Mouse (Mus musculus) macrophage (primary cell): ENCODE results near the gene Ube3b. TPM values are rescaled to one million over a fixed set of nuclear protein-coding genes. Genes with fewer than 3 reads are reported as not detected.

ENCODE experiments used
- H3K27ac ChIP-seq: fragments of 350-480 bp; formaldehyde crosslinking; 2 replicates; pipeline ENCODE4 v1.9.0; 2021
- H3K36me3 ChIP-seq: fragments of 350-480 bp; formaldehyde crosslinking; 2 replicates; pipeline ENCODE4 v1.9.0; 2021; ENCODE audit errors: inconsistent target
- H3K4me3 ChIP-seq: fragments of 350-480 bp; formaldehyde crosslinking; 2 replicates; pipeline ENCODE4 v1.9.0; 2021; ENCODE audit errors: inconsistent target
- H3K79me2 ChIP-seq: fragments of 350-480 bp; formaldehyde crosslinking; 2 replicates; pipeline ENCODE4 v1.9.0; 2021; ENCODE audit errors: inconsistent target
- WGBS: methylation state at CpG from one replicate; pipeline ENCODE4 v1.1.7; 2026; ENCODE audit warnings: inconsistent platforms; ENCODE audit not compliant: missing documents; 5-methylcytosine and 5-hydroxymethylcytosine counted together
- polyA plus RNA-seq: library from polyadenylated mRNA; stranded (reverse); fragments of 250-400 nt; gene quantifications from 3 replicates; pipeline ENCODE4 v1.2.4, GENCODE M21; 2018; ENCODE audit warnings: inconsistent platforms

Ube3b gene
- polyA plus RNA-seq, 1 experiment from 2014 or later: 30.9 TPM

DNA sequence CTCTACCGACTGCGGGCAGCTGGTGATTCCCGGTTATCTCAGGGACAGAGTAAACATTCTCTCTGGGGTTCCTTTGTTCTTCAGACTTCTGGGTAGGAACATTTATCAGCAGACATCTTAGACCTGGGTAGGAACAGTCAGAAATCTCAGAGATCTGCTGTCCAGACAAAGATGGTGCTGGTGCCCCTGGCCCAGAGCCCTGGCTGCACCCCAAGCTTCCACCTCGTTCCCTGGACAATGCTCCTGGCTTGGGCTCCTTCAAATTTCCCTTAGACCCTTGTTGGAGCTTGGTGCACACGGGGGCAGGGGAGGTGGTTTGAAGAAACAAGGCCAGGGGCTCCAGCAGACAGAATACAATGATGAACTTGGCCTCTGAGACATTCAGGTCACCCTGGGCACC lies 42.2 kb downstream of the Ube3b start:
- Histone ChIP-seq H3K4me3 (no peak overlapping the region), H3K36me3 (peaks cover 36% of the 10 kb centered on the region; the same call in 1 of the 2 replicates), H3K27ac (no peak overlapping the region), H3K79me2 (no peaks in the 10 kb centered on the region)
- 71% methylated on average over 5 of the region's 5 CpGs for WGBS

- Histone ChIP-seq H3K36me3 (peaks cover 23% of the 10 kb centered on the region; the same call in 1 of the 2 replicates), H3K79me2 (no peaks in the 10 kb centered on the region), H3K27ac (no peak overlapping the region), H3K4me3 (no peak overlapping the region)
- 96% methylated on average over 4 of the region's 5 CpGs for WGBS
Measured at GRCm38 (mm10) chr5:114423961-114424360, 43.6 kb downstream of the Ube3b start.

GRCm38 (mm10) chr5:114426732-114427131 lies 46.3 kb downstream of the Ube3b start:
- no peak overlapping the region for H3K4me3 ChIP-seq
- H3K27ac ChIP-seq: no peak overlapping the region
- no peaks in the 10 kb centered on the region for H3K36me3 ChIP-seq
- WGBS: 86% methylated on average over 6 of the region's 6 CpGs
- no peaks in the 10 kb centered on the region for H3K79me2 ChIP-seq

DNA sequence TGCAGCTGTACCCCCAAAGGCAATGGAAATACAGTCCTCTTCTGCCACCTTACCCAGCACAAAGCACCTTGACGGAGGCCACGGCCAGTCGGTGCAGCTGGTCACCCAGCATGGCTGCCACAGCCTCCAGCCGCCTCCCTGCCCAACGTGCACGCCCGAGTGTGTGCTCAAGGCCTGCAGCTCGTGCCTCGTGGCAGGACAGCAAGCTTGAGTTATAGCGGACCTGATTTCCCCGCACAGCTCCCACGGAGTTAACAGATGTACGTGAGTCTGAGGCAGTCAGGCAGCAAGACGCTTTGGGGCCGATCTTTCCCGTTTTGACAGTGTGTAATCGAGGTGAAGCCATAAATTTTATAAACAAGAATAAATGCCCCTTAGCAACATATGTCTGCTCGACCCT lies 48.2 kb downstream of the Ube3b start:
- no peaks in the 10 kb centered on the region for H3K79me2 ChIP-seq
- WGBS: 76% methylated on average over 18 of the region's 18 CpGs
- no peak overlapping the region for H3K27ac ChIP-seq
- H3K36me3 ChIP-seq: no peaks in the 10 kb centered on the region
- H3K4me3 ChIP-seq: no peak overlapping the region

GRCm38 (mm10) chr5:114429781-114430180 lies 49.4 kb downstream of the Ube3b start:
- no peaks in the 10 kb centered on the region for H3K36me3 ChIP-seq
- no peaks in the 10 kb centered on the region for H3K79me2 ChIP-seq
- H3K4me3 ChIP-seq: no peak overlapping the region
- no peak overlapping the region for H3K27ac ChIP-seq
- 82% methylated on average over 7 of the region's 7 CpGs for WGBS

DNA sequence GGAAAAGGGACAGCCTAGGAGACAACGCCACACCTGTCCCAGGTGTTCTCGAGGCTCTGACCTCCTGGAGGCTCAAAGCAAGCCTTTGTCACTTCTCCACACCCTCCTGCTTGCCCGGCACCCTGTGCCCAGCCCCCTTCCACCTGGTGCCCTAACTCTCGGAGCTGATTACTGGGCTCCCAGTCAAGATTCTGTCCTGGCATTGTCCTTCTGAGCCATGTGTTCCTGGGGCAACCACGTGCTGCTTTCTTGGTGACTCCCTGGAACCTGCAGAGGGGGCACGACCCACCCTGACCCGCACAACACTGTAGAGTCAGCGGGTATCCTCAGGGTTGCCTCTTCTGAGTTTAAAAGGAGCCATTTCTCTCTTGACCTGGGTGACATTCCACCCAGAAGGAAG lies 54.0 kb downstream of the Ube3b start:
- peaks cover 5% of the 10 kb centered on the region; the same call in 1 of the 2 replicates for H3K36me3 ChIP-seq
- H3K27ac ChIP-seq: no peak overlapping the region
- no peak overlapping the region for H3K4me3 ChIP-seq
- WGBS: 95% methylated on average over 8 of the region's 8 CpGs
- H3K79me2 ChIP-seq: no peaks in the 10 kb centered on the region

DNA sequence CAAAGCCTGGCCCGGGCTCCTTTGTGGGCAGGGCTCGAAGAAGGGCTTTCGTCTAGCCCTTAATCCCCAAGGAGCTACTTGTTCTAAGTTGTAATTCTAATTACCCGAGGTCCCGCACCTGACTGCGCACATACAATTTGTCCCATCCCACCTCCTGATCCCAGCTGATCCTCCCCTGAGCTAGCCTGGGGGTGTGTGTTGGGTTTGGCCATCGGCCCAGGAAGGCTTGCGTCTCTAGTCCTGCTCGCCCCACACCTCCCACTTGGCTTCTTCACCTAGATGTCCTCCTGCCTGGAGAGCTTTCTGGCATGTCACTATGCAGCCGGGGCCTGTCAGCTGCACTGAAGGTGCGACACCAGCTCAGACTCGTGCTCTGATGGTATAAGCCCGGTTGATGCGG lies 55.2 kb downstream of the Ube3b start:
- Histone ChIP-seq H3K36me3 (peaks cover 5% of the 10 kb centered on the region; the same call in 1 of the 2 replicates), H3K27ac (no peak overlapping the region), H3K79me2 (no peaks in the 10 kb centered on the region), H3K4me3 (no peak overlapping the region)
- 95% methylated on average over 14 of the region's 14 CpGs for WGBS

DNA sequence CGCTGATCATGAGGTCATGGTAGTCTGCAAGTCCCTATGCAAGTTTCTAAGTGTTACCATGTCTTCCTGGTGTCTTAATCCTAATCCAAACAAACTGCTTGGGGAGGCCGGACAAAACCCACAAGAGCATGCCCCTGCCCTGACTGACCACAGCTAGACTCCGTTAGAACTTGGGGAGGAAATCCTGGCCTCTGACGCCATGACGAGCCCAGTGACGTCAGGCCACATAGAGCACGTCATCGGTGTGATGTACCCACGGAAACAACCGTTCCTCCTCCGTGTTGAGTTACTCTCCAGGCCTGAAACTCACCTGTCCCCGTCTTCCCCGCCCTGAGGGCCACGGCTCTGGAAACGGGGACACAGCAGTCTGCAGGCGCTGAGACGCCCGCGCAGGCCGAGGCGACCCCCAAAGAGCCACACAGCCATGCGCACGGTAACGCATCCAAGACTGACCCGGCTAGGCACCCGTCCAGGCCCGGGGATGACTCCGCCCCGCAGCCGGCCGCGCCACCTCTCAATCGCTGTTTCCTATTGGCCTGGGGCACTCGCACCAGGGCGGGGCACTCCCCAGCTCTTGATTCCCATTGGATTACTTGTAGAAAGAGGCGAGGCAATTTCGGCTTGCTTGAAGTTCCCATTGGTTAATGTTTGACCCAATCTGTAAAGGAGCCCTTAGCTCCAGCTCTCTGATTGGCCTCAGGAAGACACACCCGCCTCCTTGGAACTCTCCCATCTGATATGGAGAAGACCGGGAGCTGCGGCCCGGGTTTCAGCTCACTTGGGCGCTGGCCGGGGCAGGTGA lies 63.4 kb downstream of the Ube3b start, which contains the start of the genes Mmab and Mvk:
TSS of gene Mmab (minus strand) at position 495 of the 802 bp plus-strand sequence.
TSS of gene Mvk (plus strand) at position 704 of the 802 bp plus-strand sequence.
- Histone ChIP-seq H3K27ac (peak within 1 kb of the TSS; percentile 70), H3K79me2 (no peaks in the 10 kb centered on the region), H3K36me3 (no peaks in the 10 kb centered on the region), H3K4me3 (peak within 1 kb of the TSS; percentile 78)
- 2% methylated on average over 43 of the region's 43 CpGs for WGBS

DNA sequence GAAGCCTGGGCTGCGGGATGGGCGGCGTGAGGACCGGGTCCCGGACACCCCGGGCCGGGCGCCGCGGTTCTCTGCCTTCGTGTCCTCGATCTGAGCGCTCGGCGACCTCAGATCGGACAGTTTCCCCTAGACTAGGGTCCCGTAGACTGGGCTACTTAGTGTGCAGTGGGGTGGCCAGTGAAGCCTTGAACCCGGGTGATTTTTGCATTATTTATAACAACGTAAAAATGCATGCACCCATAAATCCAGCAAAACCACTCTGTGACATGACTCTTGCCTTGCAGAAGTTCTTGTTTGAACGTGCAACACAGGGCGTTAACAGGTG lies 63.9 kb downstream of the Ube3b start:
- WGBS: 0% methylated on average over 21 of the region's 21 CpGs
- Histone ChIP-seq H3K27ac (peak overlapping the region; percentile 47), H3K36me3 (no peaks in the 10 kb centered on the region), H3K79me2 (no peaks in the 10 kb centered on the region), H3K4me3 (peak overlapping the region; percentile 78)

- H3K4me3 ChIP-seq: no peak overlapping the region
- WGBS: 97% methylated on average over 4 of the region's 4 CpGs
- H3K79me2 ChIP-seq: no peaks in the 10 kb centered on the region
- no peaks in the 10 kb centered on the region for H3K36me3 ChIP-seq
- no peak overlapping the region for H3K27ac ChIP-seq
Measured at GRCm38 (mm10) chr5:114449011-114449410, 68.6 kb downstream of the Ube3b start.

- Histone ChIP-seq H3K79me2 (no peaks in the 10 kb centered on the region), H3K36me3 (no peaks in the 10 kb centered on the region), H3K4me3 (no peak overlapping the region), H3K27ac (no peak overlapping the region)
- 95% methylated on average over 8 of the region's 9 CpGs for WGBS
Measured at GRCm38 (mm10) chr5:114456287-114456686, 75.9 kb downstream of the Ube3b start.

DNA sequence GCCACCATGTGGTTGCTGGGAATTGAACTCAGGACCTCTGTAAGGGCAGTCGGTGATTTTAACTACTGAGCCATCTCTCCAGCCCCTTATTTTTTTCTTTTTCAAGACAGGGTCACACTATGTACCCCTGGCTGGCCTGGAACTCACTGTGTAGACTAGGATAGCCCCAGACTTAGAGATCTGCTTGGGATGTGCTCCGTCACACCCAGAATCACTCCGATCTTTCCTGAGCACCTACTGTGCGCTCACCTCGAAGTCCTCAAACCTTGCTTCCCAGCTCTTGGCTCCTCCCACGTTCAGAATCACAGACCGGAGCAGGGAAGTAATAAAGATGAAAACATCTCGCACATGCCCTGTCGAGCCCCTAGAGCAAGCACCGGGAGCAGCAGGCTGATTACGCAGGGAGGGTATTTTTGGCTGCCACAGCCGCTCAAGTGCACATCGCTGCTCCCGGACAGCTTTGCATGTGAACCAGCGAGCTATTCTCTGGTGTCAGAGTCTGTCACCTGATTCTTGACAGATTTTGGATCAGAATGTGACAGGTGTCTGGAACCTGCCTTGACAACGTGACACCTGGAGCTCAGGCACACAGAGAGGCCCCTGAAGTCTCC lies 76.7 kb downstream of the Ube3b start:
- Histone ChIP-seq H3K4me3 (no peak overlapping the region), H3K27ac (no peak overlapping the region), H3K36me3 (no peaks in the 10 kb centered on the region), H3K79me2 (no peaks in the 10 kb centered on the region)
- 91% methylated on average over 16 of the region's 16 CpGs for WGBS

GRCm38 (mm10) chr5:114461238-114461637 lies 80.8 kb downstream of the Ube3b start:
- H3K79me2 ChIP-seq: no peaks in the 10 kb centered on the region
- H3K4me3 ChIP-seq: no peak overlapping the region
- H3K27ac ChIP-seq: no peak overlapping the region
- no peaks in the 10 kb centered on the region for H3K36me3 ChIP-seq
- 8% methylated on average over 7 of the region's 7 CpGs for WGBS

GRCm38 (mm10) chr5:114462067-114463040 lies 81.9 kb downstream of the Ube3b start:
- H3K4me3 ChIP-seq: no peak overlapping the region
- H3K36me3 ChIP-seq: no peaks in the 10 kb centered on the region
- H3K79me2 ChIP-seq: no peaks in the 10 kb centered on the region
- H3K27ac ChIP-seq: no peak overlapping the region
- 87% methylated on average over 18 of the region's 24 CpGs for WGBS
